Mouse (Mus musculus) retina, postnatal 1 day (tissue): ENCODE data around the gene Ipo7.
A peak's percentile ranks its signal among the peaks of the same experiment; 100 is the strongest.
"Not testable (repeated sequence)": the region's sequence is repeated elsewhere in the genome, so short reads cannot be mapped to it uniquely, and the experiment has no call there.

ENCODE experiments used
- DNase-seq: peaks from one replicate; pipeline ENCODE4 v3.0.0-alpha.2; 2012

Gene Ipo7

GRCm38 (mm10) chr7:110026594-110026993 is 8.5 kb downstream of the Ipo7 start:
- DNase-seq: no peak

GRCm38 (mm10) chr7:110028826-110029225 is 10.8 kb downstream of the Ipo7 start:
- no peak for DNase-seq

GRCm38 (mm10) chr7:110030342-110030741 is 12.3 kb downstream of the Ipo7 start:
- DNase-seq: no peak

- not testable (repeated sequence) for DNase-seq
Measured at GRCm38 (mm10) chr7:110057723-110058122, 39.6 kb downstream of the Ipo7 start.

GRCm38 (mm10) chr7:110059092-110059785 is 41.2 kb downstream of the Ipo7 start:
- DNase-seq: peak; percentile 33

GRCm38 (mm10) chr7:110060106-110060668 is 42.1 kb downstream of the Ipo7 start:
- no peak for DNase-seq

GRCm38 (mm10) chr7:110060669-110061198 is 42.7 kb downstream of the Ipo7 start:
- no peak for DNase-seq

DNA sequence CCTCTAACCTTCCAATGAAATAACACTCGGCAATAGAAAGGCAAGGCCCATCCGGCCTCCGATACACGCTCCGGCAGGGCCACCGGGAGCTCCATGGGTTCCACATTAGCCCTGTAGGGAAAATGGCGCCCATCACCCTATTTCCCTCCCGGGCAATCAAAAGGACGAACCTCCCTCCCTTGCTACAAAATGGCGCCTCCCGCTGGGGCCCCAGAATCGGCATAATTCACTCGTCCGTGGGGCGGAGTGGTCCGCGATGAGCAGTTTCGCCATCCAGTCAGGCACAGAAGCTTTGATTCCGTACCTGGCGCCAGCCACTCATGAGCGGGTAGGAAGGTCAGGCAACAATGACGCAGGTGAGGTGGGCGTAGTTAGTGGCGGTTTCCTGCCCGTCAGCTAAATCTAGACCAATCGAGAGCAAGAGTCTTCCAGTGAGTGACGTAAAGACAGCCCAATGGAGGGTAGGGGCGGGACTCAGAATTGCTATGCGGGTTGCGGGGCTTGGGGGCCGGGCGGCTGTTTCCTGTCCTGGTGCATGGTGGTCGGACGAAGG is 43.2 kb downstream of the Ipo7 start, which contains the start of gene Zfp143:
Gene Zfp143 (plus strand): TSS at position 19 of the 553 bp plus-strand sequence.
- DNase-seq: peak; percentile 100

- DNase-seq: peak; percentile 95
Measured at GRCm38 (mm10) chr7:110061752-110062273, 43.7 kb downstream of the Ipo7 start.

GRCm38 (mm10) chr7:110063731-110064130 is 45.7 kb downstream of the Ipo7 start:
- DNase-seq: no peak

DNA sequence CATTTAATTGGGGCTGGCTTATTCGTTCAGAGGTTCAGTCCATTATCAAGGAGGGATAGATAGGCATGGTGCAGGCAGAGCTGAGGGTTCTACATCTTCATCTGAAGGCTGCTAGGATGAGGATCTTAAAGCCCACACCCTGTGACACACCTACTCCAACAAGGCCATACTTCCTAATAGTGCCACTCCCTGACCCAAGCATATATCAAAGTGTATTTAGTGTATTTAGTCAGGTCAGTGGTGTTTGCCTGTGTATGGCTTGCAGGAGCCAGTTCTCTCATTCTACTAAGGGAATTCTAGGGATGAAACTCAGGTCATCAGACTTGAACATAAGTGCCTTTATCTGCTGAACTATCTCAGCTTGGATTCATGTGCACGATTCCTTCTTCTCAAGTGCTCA is 51.0 kb downstream of the Ipo7 start:
- no peak for DNase-seq

DNA sequence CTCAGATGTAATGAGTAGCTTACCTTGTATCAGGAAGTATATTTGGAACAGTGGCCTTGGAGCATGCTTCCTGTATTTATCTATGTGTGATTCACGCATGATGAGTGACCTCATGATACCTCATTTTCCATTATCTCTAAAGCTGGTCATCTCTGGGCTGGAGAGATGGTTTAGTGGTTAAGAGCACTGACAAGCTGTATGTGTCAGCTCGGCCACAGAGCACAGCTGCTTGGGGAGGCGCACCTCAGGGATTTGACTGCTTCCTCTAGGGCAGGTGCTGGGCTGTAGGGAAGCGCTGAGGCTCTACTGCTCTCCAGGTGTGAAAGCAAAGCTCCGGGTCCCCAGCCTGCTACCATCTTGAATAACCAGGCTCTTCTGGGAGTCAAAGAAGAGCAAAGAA is 60.1 kb downstream of the Ipo7 start:
- DNase-seq: no peak

DNA sequence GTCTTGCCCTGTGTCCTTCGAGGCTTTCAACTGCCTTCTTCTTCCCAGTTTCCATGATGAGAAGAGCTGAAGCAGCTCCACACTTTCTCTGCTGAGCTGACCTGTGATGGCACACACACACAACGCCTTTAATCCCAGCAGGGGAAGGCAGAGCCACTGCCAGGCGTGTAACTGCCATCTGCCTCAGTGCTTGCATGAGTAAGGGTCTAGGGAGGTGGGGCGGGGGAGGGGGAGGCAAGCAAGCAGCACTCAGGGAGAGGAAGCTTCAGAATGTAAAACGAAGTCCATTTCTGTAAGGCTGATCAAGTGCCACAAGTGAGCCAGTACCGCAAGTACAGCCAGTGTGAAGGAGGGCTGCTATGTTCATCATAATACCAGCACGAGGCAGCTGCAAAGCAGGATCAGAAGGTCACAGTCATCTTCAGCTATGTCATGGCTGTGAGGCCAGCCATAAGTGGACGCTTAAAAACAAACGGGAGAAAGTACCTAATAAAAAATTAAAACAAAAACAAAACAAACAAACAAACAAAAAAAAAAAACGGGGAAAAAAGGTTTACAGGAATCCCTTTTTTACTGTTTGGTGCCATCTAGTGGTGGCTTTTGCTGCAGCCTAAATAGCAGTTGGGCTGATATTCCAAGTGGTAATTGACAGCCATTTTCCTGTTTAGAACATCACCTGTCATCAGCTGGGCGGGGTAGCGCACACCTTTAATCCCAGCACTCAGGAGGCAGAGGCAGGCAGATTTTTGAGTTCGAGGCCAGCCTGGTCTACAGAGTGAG is 65.5 kb downstream of the Ipo7 start:
- DNase-seq: peak; percentile 83

- no peak for DNase-seq
Measured at GRCm38 (mm10) chr7:110085217-110085616, 67.1 kb downstream of the Ipo7 start.

GRCm38 (mm10) chr7:110087914-110088313 is 69.8 kb downstream of the Ipo7 start:
- DNase-seq: no peak

DNA sequence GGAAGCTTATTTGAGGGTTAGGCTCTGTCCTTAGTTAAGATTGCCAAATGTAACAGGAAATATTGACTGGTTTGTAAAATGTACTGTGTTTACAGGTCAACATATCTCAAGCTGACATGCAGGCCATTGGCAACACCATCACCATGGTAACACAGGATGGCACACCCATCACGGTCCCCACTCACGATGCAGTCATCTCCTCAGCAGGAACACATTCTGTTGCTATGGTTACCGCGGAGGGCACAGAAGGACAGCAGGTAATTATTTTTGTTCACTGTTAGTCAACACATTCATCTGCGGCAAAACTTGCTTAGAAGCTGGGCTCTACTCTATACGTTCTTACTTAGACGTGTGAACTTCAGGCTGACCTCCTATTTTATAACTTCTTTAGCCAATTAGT is 73.6 kb downstream of the Ipo7 start:
- DNase-seq: peak; percentile 30

- no peak for DNase-seq
Measured at GRCm38 (mm10) chr7:110096332-110096731, 78.3 kb downstream of the Ipo7 start.

GRCm38 (mm10) chr7:110097106-110097793 is 79.2 kb downstream of the Ipo7 start:
- no peak for DNase-seq

DNA sequence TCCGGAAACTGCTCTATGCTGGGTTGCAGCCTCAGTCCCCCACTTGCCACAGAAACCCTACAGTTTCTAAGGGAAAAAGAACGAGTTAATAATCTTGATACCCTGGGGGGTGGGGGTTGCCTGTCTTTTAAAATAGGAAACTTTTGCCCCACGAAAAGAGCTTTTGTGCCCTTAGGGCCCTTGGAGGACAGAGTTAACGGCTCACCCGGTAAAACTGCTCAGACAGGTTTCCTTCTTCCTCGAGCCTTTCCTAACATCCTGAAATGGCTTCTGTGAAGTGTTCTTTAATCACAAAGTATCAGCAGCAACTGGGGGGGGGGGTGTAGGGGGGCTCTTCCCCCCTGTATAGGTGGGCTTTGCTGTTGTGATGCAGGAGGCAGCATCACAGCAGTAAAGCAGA is 82.8 kb downstream of the Ipo7 start:
- no peak for DNase-seq

- DNase-seq: no peak
Measured at GRCm38 (mm10) chr7:110101266-110101665, 83.2 kb downstream of the Ipo7 start.

DNA sequence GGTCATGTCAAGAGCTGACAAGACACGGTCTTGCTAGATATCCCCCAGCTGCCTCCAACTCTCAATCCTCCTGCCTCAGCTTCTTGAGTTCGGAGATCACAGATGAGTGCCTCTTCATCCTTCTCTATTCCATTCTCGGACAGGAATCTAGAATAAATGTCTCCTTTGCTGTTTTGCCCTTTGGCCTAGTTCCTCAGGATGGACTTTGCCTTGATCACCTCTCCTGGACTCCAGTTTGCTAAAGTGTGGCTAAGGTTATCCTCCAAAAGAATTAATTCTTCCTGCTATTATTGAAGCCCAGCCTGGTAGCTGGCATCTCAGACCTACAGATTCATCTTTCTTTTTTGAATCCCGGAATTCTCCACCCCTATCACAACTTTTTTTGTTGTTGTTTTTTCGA is 87.0 kb downstream of the Ipo7 start:
- no peak for DNase-seq
